Mouse (Mus musculus) limb, embryonic 14.5 days (tissue): ENCODE measurements around the gene C1qtnf9. TPM values are rescaled to one million over a fixed set of nuclear protein-coding genes. Genes with fewer than 3 reads are reported as not detected.

Experiments
- ATAC-seq: fragments of 200-750 bp; cut with Nextera tagmentation; 2 replicates; pipeline ENCODE4 v1.8.0; 2017; ENCODE audit warnings: low read depth, moderate number of reproducible peaks, moderate TSS enrichment; ENCODE audit not compliant: low FRiP score
- DNase-seq: peaks from one replicate; pipeline ENCODE4 v3.0.0-alpha.2; 2015; ENCODE audit warnings: low spot score
- H3K27ac ChIP-seq: fragments of 300-500 bp; sonication (generic); replicated peaks from 2 replicates; pipeline ENCODE4 v1.5.1; 2014; ENCODE audit warnings: low read depth, mild to moderate bottlenecking, low read length, moderate library complexity, mixed read lengths
- H3K27me3 ChIP-seq: fragments of 300-500 bp; sonication (generic); 2 replicates; pipeline ENCODE4 v1.6.1; 2014; ENCODE audit warnings: low read length, mixed read lengths; ENCODE audit not compliant: control insufficient read depth, insufficient read depth
- H3K36me3 ChIP-seq: fragments of 300-500 bp; sonication (generic); 2 replicates; pipeline ENCODE4 v1.6.1; 2014; ENCODE audit warnings: mild to moderate bottlenecking, low read length, moderate library complexity, mixed read lengths; ENCODE audit not compliant: control insufficient read depth, insufficient read depth
- H3K4me1 ChIP-seq: fragments of 300-500 bp; sonication (generic); 2 replicates; pipeline ENCODE4 v1.6.1; 2014; ENCODE audit warnings: antibody characterized with exemption, low read length, mixed read lengths; ENCODE audit not compliant: control insufficient read depth, insufficient read depth
- H3K4me2 ChIP-seq: fragments of 300-500 bp; sonication (generic); replicated peaks from 2 replicates; pipeline ENCODE4 v1.6.1; 2014; ENCODE audit warnings: low read depth, mild to moderate bottlenecking, low read length, moderate library complexity; ENCODE audit not compliant: severe bottlenecking
- H3K4me3 ChIP-seq: fragments of 300-500 bp; sonication (generic); replicated peaks from 2 replicates; pipeline ENCODE4 v1.5.1; 2014; ENCODE audit warnings: low read length
- H3K9ac ChIP-seq: fragments of 300-500 bp; sonication (generic); 2 replicates; pipeline ENCODE4 v1.6.1; 2014; ENCODE audit warnings: mild to moderate bottlenecking, low read depth, low read length, moderate library complexity; ENCODE audit not compliant: severe bottlenecking
- H3K9me3 ChIP-seq: fragments of 300-500 bp; sonication (generic); 2 replicates; pipeline ENCODE4 v1.6.1; 2016; ENCODE audit warnings: low read length; ENCODE audit not compliant: control insufficient read depth
- POLR2A ChIP-seq: fragments of 200-500 bp; IDR thresholded peaks from 2 replicates; pipeline ENCODE4 v1.8.0; 2012; ENCODE audit warnings: inconsistent platforms, mild to moderate bottlenecking, moderate library complexity, borderline replicate concordance; ENCODE audit not compliant: insufficient read depth, insufficient read length; ENCODE audit errors: extremely low read depth
- WGBS: fragments of 180-500 bp; shearing (Covaris S2); extraction: QIAGEN DNeasy Blood & Tissue Kit; methylation state at CpG from one replicate; pipeline ENCODE4 v1.1.7; 2014; 5-methylcytosine and 5-hydroxymethylcytosine counted together
- polyA plus RNA-seq, 2 experiments: library from polyadenylated mRNA; depleted of rRNA in 1 of 2; stranded (reverse) in 1 of 2; unstranded in 1 of 2; fragments of >200 nt; fragmentation: Nextera tagmentation in 1 of 2; extraction: Ambion mirVana in 1 of 2; gene quantifications; 2 replicates each; pipeline versions ENCODE4 v1.2.1 to v1.2.3; 2012 to 2014

Gene C1qtnf9
- polyA plus RNA-seq, 2 experiments, result 0.78 to 2.1 TPM

GRCm38 (mm10) chr14:60798721-60799120, 30.8 kb downstream of the C1qtnf9 start:
- WGBS, result 86% methylated on average over 4 of the region's 4 CpGs
- Histone ChIP-seq H3K27ac (no peak overlapping the region), H3K4me3 (no peak overlapping the region), H3K9ac (no peak overlapping the region), H3K36me3 (peaks cover 42% of the 10 kb centered on the region), H3K27me3 (no peaks in the 10 kb centered on the region), H3K9me3 (no peaks in the 10 kb centered on the region), H3K4me2 (no peak overlapping the region), H3K4me1 (0 out of 2 replicates have a peak, but pooled peaks cover 3% of the 10 kb centered on the region)
- DNase-seq, result no peak
- no peak for ATAC-seq
- no peak for TF ChIP-seq POLR2A

DNA sequence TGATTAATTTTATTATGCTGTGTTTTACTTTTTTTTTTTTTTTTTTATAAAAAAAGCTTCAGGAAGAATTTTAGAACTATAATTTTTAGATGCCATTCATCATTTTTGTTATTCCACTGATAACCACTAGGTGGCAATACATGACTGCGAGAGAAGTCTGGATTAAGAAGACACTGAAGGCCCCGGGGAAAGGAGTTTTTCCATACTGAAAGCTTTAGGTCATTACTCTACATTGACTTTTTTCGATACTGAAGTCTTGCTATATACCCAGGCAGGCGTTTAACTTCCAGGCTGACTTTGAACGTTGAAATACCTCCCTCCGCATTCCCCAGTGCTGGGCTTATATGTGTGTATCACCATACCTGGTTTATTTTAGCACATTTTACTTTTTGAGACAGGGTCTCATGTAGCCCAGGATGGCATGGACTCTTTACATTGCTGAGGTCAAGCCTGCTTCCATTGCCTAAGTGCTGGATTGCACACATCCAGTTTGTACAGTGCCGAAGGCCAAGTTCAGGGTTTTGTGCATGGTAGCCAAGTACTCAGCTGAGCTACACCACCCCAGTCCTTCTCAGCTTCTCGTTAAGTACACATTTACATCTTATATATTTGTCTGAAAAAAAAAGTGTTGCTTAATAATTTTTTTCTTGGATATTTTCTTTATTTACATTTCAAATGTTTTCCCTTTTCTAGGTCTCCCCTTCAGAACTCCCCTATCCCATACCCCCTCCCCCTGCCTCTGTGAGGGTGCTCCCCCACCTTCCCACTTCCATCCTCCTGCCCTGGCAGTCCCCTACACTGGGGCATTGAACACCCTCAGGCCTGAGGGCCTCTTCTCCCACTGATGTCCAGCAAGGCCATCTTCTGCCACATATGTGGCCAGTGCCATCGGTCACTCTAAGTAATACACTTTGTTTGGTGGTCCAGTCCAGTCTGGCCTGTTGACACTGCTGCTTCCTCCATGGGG, 32.1 kb downstream of the C1qtnf9 start:
- Histone ChIP-seq H3K36me3 (peaks cover 36% of the 10 kb centered on the region), H3K9me3 (no peaks in the 10 kb centered on the region), H3K4me3 (no peak overlapping the region), H3K4me2 (no peak overlapping the region), H3K9ac (no peak overlapping the region), H3K27ac (no peak overlapping the region), H3K27me3 (no peaks in the 10 kb centered on the region), H3K4me1 (0 out of 2 replicates have a peak, but pooled peaks cover 3% of the 10 kb centered on the region)
- DNase-seq, result peak; percentile 91
- TF ChIP-seq POLR2A, result no peak
- ATAC-seq, result peak; percentile 50; the same call in 1 of the 2 replicates
- WGBS, result 49% methylated on average over 9 of the region's 9 CpGs

DNA sequence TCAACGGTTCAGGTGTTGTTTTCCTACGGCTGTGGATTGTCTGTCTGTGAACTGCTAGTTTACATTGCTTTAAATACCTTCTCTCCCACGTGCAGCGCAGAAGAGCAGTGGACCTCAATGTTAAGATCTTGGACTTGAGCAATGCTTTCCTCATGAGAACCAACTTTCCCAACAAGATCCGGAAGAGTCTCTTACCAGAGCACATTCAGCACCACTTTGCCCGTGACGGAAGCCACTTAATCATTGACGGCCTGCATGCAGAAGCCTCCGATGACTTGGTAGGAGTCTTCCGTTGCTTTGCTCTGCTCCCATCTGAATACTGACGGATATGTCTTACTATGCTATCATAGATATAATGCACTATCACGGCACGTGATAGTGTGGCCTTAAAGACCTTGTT, 34.1 kb downstream of the C1qtnf9 start:
- Histone ChIP-seq H3K4me3 (no peak overlapping the region), H3K4me1 (0 out of 2 replicates have a peak, but pooled peaks cover 4% of the 10 kb centered on the region), H3K27me3 (no peaks in the 10 kb centered on the region), H3K9me3 (no peaks in the 10 kb centered on the region), H3K36me3 (peaks cover 25% of the 10 kb centered on the region), H3K9ac (no peak overlapping the region), H3K27ac (no peak overlapping the region), H3K4me2 (no peak overlapping the region)
- WGBS, result 93% methylated on average over 13 of the region's 13 CpGs
- no peak for DNase-seq
- no peak for ATAC-seq
- no peak for TF ChIP-seq POLR2A

DNA sequence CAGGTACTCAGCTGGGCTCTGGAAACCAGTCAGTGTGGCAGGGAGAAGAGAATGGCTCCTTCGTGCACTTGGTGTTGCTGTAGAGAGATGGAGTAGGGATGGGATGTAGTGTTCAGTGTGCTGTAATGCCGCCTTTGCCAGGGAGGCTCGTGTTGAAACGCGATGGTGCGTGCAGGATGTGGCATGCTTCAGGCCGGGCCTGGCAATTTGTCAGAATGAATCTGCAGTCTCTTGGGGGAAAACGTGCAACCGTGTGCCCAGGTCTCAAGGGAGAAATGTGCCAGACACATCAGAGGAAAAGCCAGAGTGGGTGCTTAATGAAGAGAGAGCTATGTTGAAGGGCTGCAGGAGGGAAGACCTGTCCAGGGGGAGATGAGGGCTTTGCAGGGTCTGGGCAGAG, 37.0 kb downstream of the C1qtnf9 start:
- Histone ChIP-seq H3K4me3 (no peak overlapping the region), H3K27me3 (no peaks in the 10 kb centered on the region), H3K36me3 (peaks cover 15% of the 10 kb centered on the region), H3K27ac (no peak overlapping the region), H3K9ac (no peak overlapping the region), H3K4me2 (no peak overlapping the region), H3K9me3 (no peaks in the 10 kb centered on the region), H3K4me1 (0 out of 2 replicates have a peak, but pooled peaks cover 3% of the 10 kb centered on the region)
- ATAC-seq (no peak), DNase-seq (no peak)
- 85% methylated on average over 9 of the region's 9 CpGs for WGBS
- TF ChIP-seq POLR2A, result no peak

GRCm38 (mm10) chr14:60805871-60806270, 37.9 kb downstream of the C1qtnf9 start:
- Histone ChIP-seq H3K27me3 (no peaks in the 10 kb centered on the region), H3K4me3 (no peak overlapping the region), H3K36me3 (peaks cover 12% of the 10 kb centered on the region), H3K4me2 (no peak overlapping the region), H3K9me3 (no peaks in the 10 kb centered on the region), H3K9ac (no peak overlapping the region), H3K4me1 (0 out of 2 replicates have a peak, but pooled peaks cover 2% of the 10 kb centered on the region), H3K27ac (0 out of 2 replicates have a peak overlapping the region, but pooled peaks have one; percentile 8)
- ATAC-seq, result no peak
- WGBS, result 79% methylated on average over 1 of the region's 1 CpGs
- no peak for TF ChIP-seq POLR2A
- DNase-seq, result no peak
